ENCODE assay signal across 9 mouse cellular contexts in the genomic region with DNA sequence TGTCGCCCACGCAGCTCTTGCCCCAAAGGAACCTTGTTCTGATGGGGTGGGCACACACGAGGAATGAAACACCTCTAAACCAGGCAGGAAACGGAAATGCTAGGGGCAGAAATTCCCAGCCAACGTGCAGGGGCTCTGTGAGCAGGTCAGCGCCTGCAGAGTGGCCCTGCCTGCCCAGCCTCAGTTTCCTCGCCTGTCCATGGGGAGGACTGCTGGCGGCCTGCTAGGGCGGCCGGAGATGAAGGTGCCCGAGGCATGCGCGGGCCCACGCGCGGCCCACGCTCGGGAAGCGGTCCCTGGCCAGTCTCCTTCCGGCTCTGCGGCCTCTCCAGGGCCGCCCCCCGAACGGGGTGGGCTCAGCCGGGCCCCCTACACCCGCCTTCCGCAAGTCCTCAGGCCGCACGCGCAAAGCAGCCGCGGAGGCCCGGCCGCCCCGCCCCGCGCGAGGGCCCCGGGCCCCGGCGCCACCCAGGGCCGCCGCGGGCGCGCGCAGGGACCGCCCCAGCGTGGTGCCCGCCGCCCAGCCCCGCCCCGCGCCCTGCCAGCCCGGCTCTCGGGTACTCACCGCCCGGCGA. TPM values are rescaled to one million over a fixed set of nuclear protein-coding genes. Genes with fewer than 3 reads are reported as not detected.
A peak's percentile ranks its signal among the peaks of the same experiment; 100 is the strongest.
DNase-seq lines count a peak whose midpoint lies in the region; ATAC-seq lines count a peak whose summit lies in the region.
"Had no signal": no experiment of that assay in that cellular context is flagged by ENCODE, and none has a peak within 500 bp of the region (broad histone marks: within the 10 kb centered on the region; RNA-seq: fewer than 3 reads in every experiment).

No protein-coding gene starts in this region.

- H3K9me3 ChIP-seq in forebrain, embryonic 13.5 days (replicated peaks) = no peaks in the 10 kb centered on the region
- no peaks in the 10 kb centered on the region for H3K9me3 ChIP-seq in intestine, embryonic 14.5 days (ENCODE audit: control insufficient read depth, low read length)
- H3K9me3 ChIP-seq in liver, embryonic 16.5 days (replicated peaks; ENCODE audit: control insufficient read depth, low read length) = no peaks in the 10 kb centered on the region

- 0 out of 2 replicates have a peak, but pooled peaks cover 9% of the 10 kb centered on the region for H3K27me3 ChIP-seq in forebrain, embryonic 13.5 days
- 0 out of 2 replicates have a peak, but pooled peaks cover 3% of the 10 kb centered on the region for H3K27me3 ChIP-seq in intestine, embryonic 14.5 days (replicated peaks; ENCODE audit: control insufficient read depth, insufficient read depth, low read length)
- peaks cover 23% of the 10 kb centered on the region for H3K27me3 ChIP-seq in liver, embryonic 16.5 days (ENCODE audit: control insufficient read depth, insufficient read depth, low read depth, low read length)

- peak; percentile 80 for ATAC-seq in frontal cortex, adult (ENCODE audit: low TSS enrichment)
- ATAC-seq in forebrain, embryonic 13.5 days = peak; percentile 87
- peak; percentile 89 for ATAC-seq in intestine, embryonic 14.5 days (replicated peaks; ENCODE audit: low FRiP score, low TSS enrichment, low read depth)
- ATAC-seq in liver, embryonic 16.5 days (ENCODE audit: low read depth) = peak; percentile 61

- no peaks in the 10 kb centered on the region for H3K36me3 ChIP-seq in forebrain, embryonic 13.5 days (ENCODE audit: poor library complexity, severe bottlenecking)
- H3K36me3 ChIP-seq in intestine, embryonic 14.5 days (ENCODE audit: control insufficient read depth, insufficient read depth, low read length) = no peaks in the 10 kb centered on the region
- H3K36me3 ChIP-seq in liver, embryonic 16.5 days (ENCODE audit: control insufficient read depth, insufficient read depth) = no peaks in the 10 kb centered on the region

- peak overlapping the region; percentile 54 for H3K4me3 ChIP-seq in forebrain, embryonic 13.5 days
- H3K4me3 ChIP-seq in intestine, embryonic 14.5 days (ENCODE audit: low read depth, low read length) = peak overlapping the region; percentile 53
- peak overlapping the region; percentile 48 for H3K4me3 ChIP-seq in liver, embryonic 16.5 days (ENCODE audit: low read depth, low read length)

- no peak overlapping the region for H3K27ac ChIP-seq in forebrain, embryonic 13.5 days
- peak overlapping the region; percentile 33; the same call in 1 of the 2 replicates for H3K27ac ChIP-seq in intestine, embryonic 14.5 days (ENCODE audit: low read depth)
- no peak overlapping the region for H3K27ac ChIP-seq in liver, embryonic 16.5 days (ENCODE audit: low read length)

- WGBS in forebrain, embryonic 13.5 days = 3% methylated on average over 25 of the region's 59 CpGs
- WGBS in intestine, embryonic 14.5 days = 3% methylated on average over 42 of the region's 59 CpGs
- WGBS in liver, embryonic 16.5 days (ENCODE audit: insufficient replicate concordance) = 3% methylated on average over 45 of the region's 59 CpGs

- H3K9ac ChIP-seq in forebrain, embryonic 13.5 days = peak overlapping the region; percentile 81
- H3K9ac ChIP-seq in intestine, embryonic 14.5 days (ENCODE audit: low read length) = peak overlapping the region; percentile 78
- peak overlapping the region; percentile 12; the same call in 1 of the 2 replicates for H3K9ac ChIP-seq in liver, embryonic 16.5 days (ENCODE audit: low read depth, low read length)

- H3K4me1 ChIP-seq in forebrain, embryonic 13.5 days = peaks cover 21% of the 10 kb centered on the region
- no peaks in the 10 kb centered on the region; the same call in 1 of the 2 replicates for H3K4me1 ChIP-seq in intestine, embryonic 14.5 days (replicated peaks; ENCODE audit: control insufficient read depth, insufficient read depth, low read length)
- no peaks in the 10 kb centered on the region for H3K4me1 ChIP-seq in liver, embryonic 16.5 days (ENCODE audit: control insufficient read depth, low read depth, low read length)

- no peak for DNase-seq in frontal cortex, postnatal 25 days (ENCODE audit: low spot score in 2 of 2)
- peak; percentile 33 for DNase-seq in ZHBTc4 (ENCODE audit: low read depth, low spot score)
- peak; percentile 71 for DNase-seq in intestine, embryonic 14.5 days (ENCODE audit: low spot score)
- peak; percentile 63 for DNase-seq in ovary, postnatal 36 days (ENCODE audit: low spot score)
- peak; percentile 62 to 79 for DNase-seq in thymus, postnatal 36 days

- peak overlapping the region; percentile 83 for H3K4me2 ChIP-seq in forebrain, embryonic 13.5 days
- H3K4me2 ChIP-seq in intestine, embryonic 14.5 days (ENCODE audit: low read length) = peak overlapping the region; percentile 86
- peak overlapping the region; percentile 57 for H3K4me2 ChIP-seq in liver, embryonic 16.5 days (ENCODE audit: low read depth, low read length)

RNA-seq across cellular contexts. Expression of a gene that starts 0.4 kb away (rescaled TPM):
- 8.3 and 9.0 TPM in 2 replicates for polyA plus RNA-seq in forebrain, embryonic 13.5 days (2015; fragmentation: Nextera tagmentation; extraction: Ambion mirVana)
- polyA plus RNA-seq in intestine, embryonic 14.5 days (2014; fragmentation: Nextera tagmentation; extraction: Ambion mirVana) = 9.9 and 10.3 TPM in 2 replicates
- polyA plus RNA-seq in liver, embryonic 16.5 days (2015; fragmentation: Nextera tagmentation; extraction: Ambion mirVana) = 0.50 and 0.66 TPM in 2 replicates
- polyA plus RNA-seq: liver, adult 2 months had no signal

Comparison
In these comparisons a context has a peak if more than half of its experiments do, and no peak if none do; other contexts are left out.
1. DNase-seq: peak in ZHBTc4 (single experiment), intestine, embryonic 14.5 days (single experiment), ovary, postnatal 36 days (single experiment) and thymus, postnatal 36 days (2 of 2); none in frontal cortex, postnatal 25 days (0 of 2).
2. H3K9ac ChIP-seq: peak in every context shown above with its lines; median percentile 81 in forebrain, embryonic 13.5 days; 78 in intestine, embryonic 14.5 days; 12 in liver, embryonic 16.5 days.
3. Peak in every context shown above with its lines, with median percentiles within 50 percentile points of each other: ATAC-seq, H3K4me2 ChIP-seq and H3K4me3 ChIP-seq.